Mouse (Mus musculus) retina, adult 2 months (tissue): ENCODE measurements around the gene Taf6l.

Source experiments
- DNase-seq: peaks from one replicate; pipeline ENCODE4 v3.0.0-alpha.2; 2012; ENCODE audit warnings: low read depth, low spot score

Taf6l gene

GRCm38 (mm10) chr19:8790171-8790570 is 4.0 kb upstream of the Taf6l start:
- DNase-seq = no peak

GRCm38 (mm10) chr19:8789171-8789570 is 3.0 kb upstream of the Taf6l start:
- DNase-seq = no peak

- no peak for DNase-seq
Measured at GRCm38 (mm10) chr19:8788521-8788920, 2.3 kb upstream of the Taf6l start.

- DNase-seq = no peak
Measured at GRCm38 (mm10) chr19:8774951-8775421, 11.2 kb downstream of the Taf6l start.

GRCm38 (mm10) chr19:8774086-8774835 is 12.0 kb downstream of the Taf6l start, which contains the start of gene Tmem179b:
Tmem179b (minus strand) TSS chr19:8774467.
- DNase-seq = peak; percentile 91

GRCm38 (mm10) chr19:8773409-8773808 is 12.8 kb downstream of the Taf6l start:
- DNase-seq = no peak

- no peak for DNase-seq
Measured at GRCm38 (mm10) chr19:8772996-8773395, 13.2 kb downstream of the Taf6l start.

- peak; percentile 43 for DNase-seq
Measured at GRCm38 (mm10) chr19:8770567-8771270, 15.5 kb downstream of the Taf6l start, which contains the start of gene Tmem223. Tmem223 (plus strand) TSS chr19:8770996.

GRCm38 (mm10) chr19:8765562-8765961 is 20.7 kb downstream of the Taf6l start:
- DNase-seq = no peak

- no peak for DNase-seq
Measured at GRCm38 (mm10) chr19:8763276-8763675, 22.9 kb downstream of the Taf6l start.

GRCm38 (mm10) chr19:8760757-8761156 is 25.5 kb downstream of the Taf6l start:
- no peak for DNase-seq

- DNase-seq = no peak
Measured at GRCm38 (mm10) chr19:8758899-8759298, 27.3 kb downstream of the Taf6l start.

GRCm38 (mm10) chr19:8757471-8757998 is 28.7 kb downstream of the Taf6l start:
- no peak for DNase-seq

- peak; percentile 86 for DNase-seq
Measured at GRCm38 (mm10) chr19:8756635-8757387, 29.4 kb downstream of the Taf6l start, which contains the start of gene Nxf1. Nxf1 (plus strand) TSS chr19:8757073.

GRCm38 (mm10) chr19:8755652-8756051 is 30.6 kb downstream of the Taf6l start:
- DNase-seq = no peak

GRCm38 (mm10) chr19:8747368-8747767 is 38.8 kb downstream of the Taf6l start:
- no peak for DNase-seq

- DNase-seq = no peak
Measured at GRCm38 (mm10) chr19:8745382-8745781, 40.8 kb downstream of the Taf6l start.

GRCm38 (mm10) chr19:8742176-8742575 is 44.0 kb downstream of the Taf6l start:
- no peak for DNase-seq

- peak; percentile 93 for DNase-seq
Measured at GRCm38 (mm10) chr19:8741243-8741869, 44.9 kb downstream of the Taf6l start, which contains the start of gene Stx5a. Stx5a (plus strand) TSS chr19:8741413.

GRCm38 (mm10) chr19:8740603-8741002 is 45.6 kb downstream of the Taf6l start, which contains the start of gene 1700092M07Rik:
1700092M07Rik (plus strand) TSS chr19:8740718.
- no peak for DNase-seq

GRCm38 (mm10) chr19:8739646-8740045 is 46.6 kb downstream of the Taf6l start:
- DNase-seq = no peak
